Mouse (Mus musculus) natural killer cell, adult 2 months (primary cell): Measurements from ENCODE around the gene H2-T23.
A peak's percentile ranks its signal among the peaks of the same experiment; 100 is the strongest.

Source experiments
- DNase-seq, 2 experiments: peaks; one replicate each; pipeline ENCODE4 v3.0.0; 2022; ENCODE audit warnings: low spot score in 2 of 2

Gene H2-T23

DNA sequence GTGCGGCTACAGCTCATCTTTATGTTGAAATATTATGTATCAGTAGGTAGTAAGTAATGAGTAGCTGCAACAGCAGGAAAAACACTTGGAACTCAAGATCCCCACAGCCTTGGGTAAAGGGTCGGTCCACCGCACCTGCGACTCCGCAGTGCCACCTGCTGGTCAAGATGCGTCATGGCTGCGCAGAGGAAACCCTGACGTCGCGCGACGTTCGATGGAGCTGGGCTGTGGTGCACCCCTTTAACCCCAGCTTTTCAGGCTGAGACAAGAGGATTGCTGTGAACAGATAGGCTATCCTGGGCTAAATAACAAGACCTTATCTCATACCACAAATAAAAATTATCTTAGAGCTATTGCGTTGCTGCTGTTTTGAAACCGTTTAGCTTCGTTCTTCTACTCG lies 39.0 kb downstream of the H2-T23 start:
- peak; percentile 77 to 81 for DNase-seq

DNA sequence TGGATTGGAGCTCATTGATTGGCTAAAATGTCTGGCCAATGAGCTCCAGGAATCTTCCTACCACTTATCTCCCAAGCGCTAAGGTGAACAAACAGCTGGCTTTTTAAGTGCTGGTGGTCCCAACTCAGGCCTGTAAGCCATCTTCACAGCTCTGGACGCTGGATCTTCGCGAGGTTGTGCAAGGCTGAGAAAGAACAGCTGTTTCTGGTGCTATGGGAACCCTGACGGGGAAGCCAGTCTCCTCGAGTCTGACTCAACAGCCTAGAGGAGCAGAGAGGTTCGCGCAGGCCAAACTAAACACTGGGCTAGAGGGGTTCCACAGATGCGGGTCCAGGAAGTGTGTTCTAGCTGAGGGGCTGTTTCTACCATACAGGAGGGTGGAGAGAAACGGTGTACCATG lies 40.9 kb downstream of the H2-T23 start:
- no peak for DNase-seq

DNA sequence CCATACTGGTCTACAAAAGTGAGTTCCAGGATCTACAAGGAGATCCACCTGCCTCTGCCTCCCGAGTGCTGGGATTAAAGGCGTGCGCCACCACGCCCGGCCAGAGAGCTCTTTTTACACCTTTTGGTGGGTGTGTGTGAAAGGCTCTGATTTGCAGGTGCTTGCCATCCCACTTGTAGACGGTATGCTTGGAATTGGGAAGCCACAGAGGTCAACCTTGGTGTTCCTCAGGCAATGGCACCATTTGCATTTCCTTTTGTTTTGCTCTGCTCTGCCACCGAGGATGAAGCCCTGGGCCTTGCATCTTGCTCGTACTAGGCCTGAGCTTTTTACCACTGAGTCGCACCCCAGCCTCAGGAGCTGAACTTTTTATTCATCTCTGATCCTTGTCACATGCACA lies 50.9 kb downstream of the H2-T23 start:
- DNase-seq, result no peak

DNA sequence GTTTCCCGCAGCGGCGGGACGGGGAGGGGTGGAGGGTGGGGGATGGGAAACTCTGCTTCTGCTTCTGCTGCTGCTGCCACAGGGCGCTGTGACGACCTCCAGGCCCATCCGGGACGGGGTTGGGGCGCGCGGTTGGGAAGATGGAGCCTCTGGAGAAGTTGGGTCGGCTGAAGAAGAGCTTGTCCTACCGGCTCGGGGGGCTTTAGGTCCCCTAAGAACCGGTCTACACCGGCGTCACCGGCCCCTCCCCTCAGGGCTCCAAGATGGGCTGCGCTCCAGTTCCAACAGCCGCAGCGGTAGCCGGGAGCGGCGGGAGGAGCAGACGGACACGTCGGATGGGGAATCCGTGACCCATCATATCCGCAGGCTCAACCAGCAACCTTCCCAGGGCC lies 52.3 kb downstream of the H2-T23 start:
- DNase-seq, result no peak
